Mouse (Mus musculus): ENCODE data around the gene Slc1a1. TPM values are rescaled to one million over a fixed set of nuclear protein-coding genes. Genes with fewer than 3 reads are reported as not detected.

Slc1a1 gene
- polyA plus RNA-seq, 1 experiment = not detected

- no peaks in the 10 kb centered on the region for H3K36me3 ChIP-seq (ENCODE audit: control insufficient read depth)
- H3K4me3 ChIP-seq (replicated peaks) = no peak overlapping the region
- no peaks in the 10 kb centered on the region for H3K4me1 ChIP-seq (ENCODE audit: control insufficient read depth)
- no peaks in the 10 kb centered on the region; the same call in 1 of the 2 replicates for H3K27me3 ChIP-seq (ENCODE audit: control insufficient read depth)
- TF ChIP-seq GATA1 (IDR thresholded peaks at IDR 0.05; ENCODE audit: low read length) = no peak
- TF ChIP-seq TAL1 (IDR thresholded peaks at IDR 0.05; ENCODE audit: low read length) = no peak
- H3K9me3 ChIP-seq (ENCODE audit: control insufficient read depth, low read length) = no peaks in the 10 kb centered on the region
Measured at GRCm38 (mm10) chr19:28917839-28918238, 83.0 kb downstream of the Slc1a1 start.

DNA sequence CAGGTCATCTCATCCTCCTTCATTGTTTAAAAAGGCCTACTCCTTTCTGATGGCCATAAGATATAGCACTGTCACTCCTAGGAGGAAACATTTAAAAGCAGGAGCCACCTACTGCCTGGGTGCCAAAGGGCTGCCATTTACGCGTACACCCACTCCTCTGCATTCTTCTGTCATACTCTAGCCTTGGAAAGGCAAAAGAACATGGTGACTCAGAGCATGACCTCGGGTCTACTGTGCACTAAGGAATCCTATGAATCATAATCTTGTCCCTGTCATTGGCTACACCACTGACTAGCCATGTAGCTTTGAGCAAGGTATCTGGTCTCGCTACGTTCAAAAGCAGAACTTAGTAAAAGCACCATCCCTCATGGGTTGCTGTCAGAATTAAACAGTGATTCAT lies 91.5 kb downstream of the Slc1a1 start:
- TF ChIP-seq TAL1 (IDR thresholded peaks at IDR 0.05; ENCODE audit: low read length) (no peak), GATA1 (IDR thresholded peaks at IDR 0.05; ENCODE audit: low read length) (no peak)
- Histone ChIP-seq H3K4me3 (replicated peaks) (no peak overlapping the region), H3K36me3 (ENCODE audit: control insufficient read depth) (no peaks in the 10 kb centered on the region), H3K27me3 (ENCODE audit: control insufficient read depth) (no peaks in the 10 kb centered on the region), H3K9me3 (ENCODE audit: control insufficient read depth, low read length) (no peaks in the 10 kb centered on the region), H3K4me1 (ENCODE audit: control insufficient read depth) (no peaks in the 10 kb centered on the region)

DNA sequence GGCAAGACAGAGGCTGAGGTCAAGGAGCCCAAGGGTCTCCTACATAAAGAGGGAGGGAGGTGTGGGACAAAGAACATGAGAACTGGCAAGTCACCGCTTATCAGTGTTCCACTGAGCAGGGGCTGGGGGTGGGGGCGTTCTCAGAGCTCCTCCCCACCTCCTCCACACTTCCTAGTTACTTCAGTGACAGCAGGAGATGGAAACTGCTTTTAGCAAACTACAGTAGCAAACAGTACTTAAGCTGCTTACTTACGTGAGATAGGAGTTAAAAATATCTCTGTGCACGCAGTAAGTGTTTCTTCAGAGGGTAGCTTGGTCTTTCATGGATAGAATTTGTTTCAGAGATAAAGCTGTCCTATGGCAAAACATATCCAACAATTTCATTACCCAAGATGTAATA lies 92.5 kb downstream of the Slc1a1 start:
- H3K4me3 ChIP-seq (replicated peaks) = no peak overlapping the region
- TF ChIP-seq GATA1 (IDR thresholded peaks at IDR 0.05; ENCODE audit: low read length) = no peak
- TF ChIP-seq TAL1 (IDR thresholded peaks at IDR 0.05; ENCODE audit: low read length) = no peak
- H3K36me3 ChIP-seq (ENCODE audit: control insufficient read depth) = no peaks in the 10 kb centered on the region

GRCm38 (mm10) chr19:28929034-28929433 lies 94.2 kb downstream of the Slc1a1 start:
- Histone ChIP-seq H3K36me3 (ENCODE audit: control insufficient read depth) (no peaks in the 10 kb centered on the region), H3K27me3 (ENCODE audit: control insufficient read depth) (no peaks in the 10 kb centered on the region), H3K4me3 (replicated peaks) (no peak overlapping the region), H3K9me3 (ENCODE audit: control insufficient read depth, low read length) (no peaks in the 10 kb centered on the region), H3K4me1 (ENCODE audit: control insufficient read depth) (no peaks in the 10 kb centered on the region)
- TF ChIP-seq GATA1 (IDR thresholded peaks at IDR 0.05; ENCODE audit: low read length) (no peak), TAL1 (IDR thresholded peaks at IDR 0.05; ENCODE audit: low read length) (no peak)

More for the DNA sequence above, 92.5 kb downstream of the Slc1a1 start:
- Histone ChIP-seq H3K4me1 (ENCODE audit: control insufficient read depth) (no peaks in the 10 kb centered on the region), H3K9me3 (ENCODE audit: control insufficient read depth, low read length) (no peaks in the 10 kb centered on the region), H3K27me3 (ENCODE audit: control insufficient read depth) (no peaks in the 10 kb centered on the region)

GRCm38 (mm10) chr19:28934897-28935296 lies 100.0 kb downstream of the Slc1a1 start:
- Histone ChIP-seq H3K27me3 (ENCODE audit: control insufficient read depth) (no peaks in the 10 kb centered on the region), H3K36me3 (ENCODE audit: control insufficient read depth) (no peaks in the 10 kb centered on the region), H3K4me3 (replicated peaks) (no peak overlapping the region), H3K4me1 (ENCODE audit: control insufficient read depth) (no peaks in the 10 kb centered on the region), H3K9me3 (ENCODE audit: control insufficient read depth, low read length) (no peaks in the 10 kb centered on the region)
- TF ChIP-seq GATA1 (IDR thresholded peaks at IDR 0.05; ENCODE audit: low read length) (no peak), TAL1 (IDR thresholded peaks at IDR 0.05; ENCODE audit: low read length) (no peak)

DNA sequence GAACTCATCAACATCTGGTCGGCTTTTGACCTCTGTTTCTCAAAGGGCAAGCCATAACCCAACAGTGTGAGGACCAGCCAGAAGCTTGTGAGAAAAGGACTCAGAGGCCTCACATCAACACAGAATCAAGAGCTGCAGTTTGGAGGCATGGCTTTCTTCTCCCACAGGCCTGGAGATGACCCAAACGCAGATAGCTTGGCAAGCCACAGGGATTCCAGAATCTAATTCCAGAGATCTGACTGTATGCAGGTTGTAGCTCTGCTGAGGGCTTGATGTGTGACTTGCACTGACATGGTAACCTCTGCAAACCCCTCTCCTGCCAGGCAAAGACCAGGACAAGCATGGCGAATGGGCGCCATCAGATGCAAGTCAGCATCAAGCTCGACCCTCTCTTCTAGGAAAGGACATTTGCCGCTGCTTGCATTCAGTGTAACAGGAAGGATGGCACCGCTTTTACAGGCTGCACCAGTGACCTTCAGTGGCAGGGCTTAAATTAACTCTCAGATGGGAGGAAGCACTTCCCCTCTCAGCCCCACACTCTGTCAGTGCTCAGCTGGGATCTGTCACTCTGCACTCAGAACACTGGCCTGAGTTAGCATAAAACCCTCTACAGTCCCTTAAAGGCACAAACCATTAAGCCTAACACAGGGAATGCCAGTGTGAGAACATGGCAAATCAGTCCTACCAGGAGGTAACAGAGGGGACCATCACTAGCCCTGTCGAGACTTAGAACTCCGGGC lies 105.5 kb downstream of the Slc1a1 start:
- Histone ChIP-seq H3K4me3 (replicated peaks) (no peak overlapping the region), H3K4me1 (ENCODE audit: control insufficient read depth) (no peaks in the 10 kb centered on the region), H3K27me3 (ENCODE audit: control insufficient read depth) (0 out of 2 replicates have a peak, but pooled peaks cover 2% of the 10 kb centered on the region), H3K9me3 (ENCODE audit: control insufficient read depth, low read length) (no peaks in the 10 kb centered on the region), H3K36me3 (ENCODE audit: control insufficient read depth) (no peaks in the 10 kb centered on the region)
- TF ChIP-seq GATA1 (IDR thresholded peaks at IDR 0.05; ENCODE audit: low read length) (no peak), TAL1 (IDR thresholded peaks at IDR 0.05; ENCODE audit: low read length) (no peak)

DNA sequence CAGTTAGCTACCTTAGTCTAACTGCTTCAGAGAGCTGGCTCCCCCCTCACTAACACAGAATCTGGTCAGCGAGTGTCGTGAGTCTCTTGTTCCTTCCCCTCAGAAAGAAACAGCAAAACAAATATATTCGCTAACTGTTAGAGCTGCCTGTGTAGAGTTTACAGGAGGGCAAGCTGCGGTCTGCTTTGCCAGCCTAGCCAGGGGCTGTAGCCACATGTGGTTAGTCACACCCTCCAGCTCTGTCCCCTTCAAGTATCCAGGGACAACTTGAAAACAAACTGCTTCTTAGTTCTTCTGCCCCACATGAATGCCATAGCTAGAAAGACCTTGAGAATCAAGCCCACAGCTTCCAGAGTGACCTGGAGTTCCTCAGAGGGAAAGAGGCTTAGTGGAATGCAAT lies 106.4 kb downstream of the Slc1a1 start:
- Histone ChIP-seq H3K4me1 (ENCODE audit: control insufficient read depth) (no peaks in the 10 kb centered on the region), H3K36me3 (ENCODE audit: control insufficient read depth) (no peaks in the 10 kb centered on the region), H3K4me3 (replicated peaks) (no peak overlapping the region), H3K27me3 (ENCODE audit: control insufficient read depth) (0 out of 2 replicates have a peak, but pooled peaks cover 2% of the 10 kb centered on the region), H3K9me3 (ENCODE audit: control insufficient read depth, low read length) (no peaks in the 10 kb centered on the region)
- TF ChIP-seq GATA1 (IDR thresholded peaks at IDR 0.05; ENCODE audit: low read length) (no peak), TAL1 (IDR thresholded peaks at IDR 0.05; ENCODE audit: low read length) (no peak)

DNA sequence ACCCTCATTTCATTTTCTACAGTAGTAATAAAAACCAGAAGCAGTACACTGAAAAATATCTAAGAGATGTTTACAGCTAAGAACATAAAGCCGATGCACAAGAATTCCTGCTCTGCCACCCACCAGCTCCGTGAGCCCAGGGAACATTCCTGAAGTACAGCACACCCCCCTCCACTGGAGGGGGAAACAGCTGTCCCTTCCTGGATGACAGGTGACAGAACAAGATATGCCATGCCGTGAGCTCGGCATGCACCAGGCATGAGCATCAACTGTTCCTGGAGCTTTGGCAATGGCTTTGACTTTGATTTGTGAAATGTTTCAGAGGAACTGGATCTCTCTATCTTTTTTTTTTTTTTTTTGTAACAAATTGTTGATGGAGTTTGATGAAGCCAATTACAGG lies 111.9 kb downstream of the Slc1a1 start:
- H3K27me3 ChIP-seq (ENCODE audit: control insufficient read depth) = 0 out of 2 replicates have a peak, but pooled peaks cover 2% of the 10 kb centered on the region
- no peaks in the 10 kb centered on the region for H3K4me1 ChIP-seq (ENCODE audit: control insufficient read depth)
- no peaks in the 10 kb centered on the region for H3K9me3 ChIP-seq (ENCODE audit: control insufficient read depth, low read length)
- H3K4me3 ChIP-seq (replicated peaks) = no peak overlapping the region
- no peaks in the 10 kb centered on the region for H3K36me3 ChIP-seq (ENCODE audit: control insufficient read depth)
- TF ChIP-seq TAL1 (IDR thresholded peaks at IDR 0.05; ENCODE audit: low read length) (no peak), GATA1 (IDR thresholded peaks at IDR 0.05; ENCODE audit: low read length) (no peak)

GRCm38 (mm10) chr19:28947311-28947710 lies 112.5 kb downstream of the Slc1a1 start:
- Histone ChIP-seq H3K4me1 (ENCODE audit: control insufficient read depth) (no peaks in the 10 kb centered on the region), H3K4me3 (replicated peaks) (no peak overlapping the region), H3K27me3 (ENCODE audit: control insufficient read depth) (0 out of 2 replicates have a peak, but pooled peaks cover 2% of the 10 kb centered on the region), H3K36me3 (ENCODE audit: control insufficient read depth) (no peaks in the 10 kb centered on the region), H3K9me3 (ENCODE audit: control insufficient read depth, low read length) (no peaks in the 10 kb centered on the region)
- TF ChIP-seq GATA1 (IDR thresholded peaks at IDR 0.05; ENCODE audit: low read length) (no peak), TAL1 (IDR thresholded peaks at IDR 0.05; ENCODE audit: low read length) (no peak)

All from erythroblast, embryonic 14.5 days (primary cell).